Mouse (Mus musculus): ENCODE measurements around the gene Ap2a2. TPM values are rescaled to one million over a fixed set of nuclear protein-coding genes. Genes with fewer than 3 reads are reported as not detected.
"Not testable (repeated sequence)": the region's sequence is repeated elsewhere in the genome, so short reads cannot be mapped to it uniquely, and the experiment has no call there.

Gene Ap2a2
- polyA plus RNA-seq, 1 experiment from 2014 or later = 72.4 TPM

GRCm38 (mm10) chr7:141584048-141584841 is 22.3 kb downstream of the Ap2a2 start:
- peaks cover 11% of the 10 kb centered on the region for H3K36me3 ChIP-seq (ENCODE audit: control insufficient read depth, insufficient read depth, low read length)
- no peaks in the 10 kb centered on the region for H3K9me3 ChIP-seq (replicated peaks; ENCODE audit: control insufficient read depth, low read length)
- DNase-seq (ENCODE audit: low spot score) (no peak), ATAC-seq (no peak)
- no peak overlapping the region for H3K4me2 ChIP-seq (ENCODE audit: low read length)
- H3K27me3 ChIP-seq (replicated peaks; ENCODE audit: control insufficient read depth, insufficient read depth, low read length) = no peaks in the 10 kb centered on the region
- no peak overlapping the region for H3K4me3 ChIP-seq (ENCODE audit: low read depth, low read length)
- 93% methylated on average over 4 of the region's 5 CpGs for WGBS
- H3K9ac ChIP-seq (ENCODE audit: low read length) = no peak overlapping the region
- no peaks in the 10 kb centered on the region for H3K4me1 ChIP-seq (ENCODE audit: control insufficient read depth, insufficient read depth, low read length)
- H3K27ac ChIP-seq (ENCODE audit: low read depth, low read length) = no peak overlapping the region

- ATAC-seq = no peak
- no peaks in the 10 kb centered on the region for H3K9me3 ChIP-seq (replicated peaks; ENCODE audit: control insufficient read depth, low read length)
- no peak overlapping the region for H3K4me2 ChIP-seq (ENCODE audit: low read length)
- DNase-seq (ENCODE audit: low spot score) = no peak
- H3K4me1 ChIP-seq (ENCODE audit: control insufficient read depth, insufficient read depth, low read length) = no peaks in the 10 kb centered on the region
- H3K4me3 ChIP-seq (ENCODE audit: low read depth, low read length) = no peak overlapping the region
- peaks cover 18% of the 10 kb centered on the region for H3K36me3 ChIP-seq (ENCODE audit: control insufficient read depth, insufficient read depth, low read length)
- 84% methylated on average over 4 of the region's 4 CpGs for WGBS
- H3K27me3 ChIP-seq (replicated peaks; ENCODE audit: control insufficient read depth, insufficient read depth, low read length) = no peaks in the 10 kb centered on the region
- H3K27ac ChIP-seq (ENCODE audit: low read depth, low read length) = no peak overlapping the region
- no peak overlapping the region for H3K9ac ChIP-seq (ENCODE audit: low read length)
Observed at GRCm38 (mm10) chr7:141585288-141585687, 23.3 kb downstream of the Ap2a2 start.

- H3K36me3 ChIP-seq (ENCODE audit: control insufficient read depth, insufficient read depth, low read length) = peaks cover 24% of the 10 kb centered on the region
- H3K9me3 ChIP-seq (replicated peaks; ENCODE audit: control insufficient read depth, low read length) = no peaks in the 10 kb centered on the region
- H3K27ac ChIP-seq (ENCODE audit: low read depth, low read length) = no peak overlapping the region
- WGBS = 75% methylated on average over 1 of the region's 1 CpGs
- no peak overlapping the region for H3K9ac ChIP-seq (ENCODE audit: low read length)
- no peaks in the 10 kb centered on the region for H3K4me1 ChIP-seq (ENCODE audit: control insufficient read depth, insufficient read depth, low read length)
- no peak overlapping the region for H3K4me3 ChIP-seq (ENCODE audit: low read depth, low read length)
- no peak for ATAC-seq
- no peak for DNase-seq (ENCODE audit: low spot score)
- no peaks in the 10 kb centered on the region for H3K27me3 ChIP-seq (replicated peaks; ENCODE audit: control insufficient read depth, insufficient read depth, low read length)
- H3K4me2 ChIP-seq (ENCODE audit: low read length) = no peak overlapping the region
Observed at GRCm38 (mm10) chr7:141585881-141586280, 23.9 kb downstream of the Ap2a2 start.

- ATAC-seq = no peak
- no peaks in the 10 kb centered on the region for H3K4me1 ChIP-seq (ENCODE audit: control insufficient read depth, insufficient read depth, low read length)
- no peak for DNase-seq (ENCODE audit: low spot score)
- no peak overlapping the region for H3K4me3 ChIP-seq (ENCODE audit: low read depth, low read length)
- no peaks in the 10 kb centered on the region for H3K9me3 ChIP-seq (replicated peaks; ENCODE audit: control insufficient read depth, low read length)
- H3K27ac ChIP-seq (ENCODE audit: low read depth, low read length) = no peak overlapping the region
- H3K4me2 ChIP-seq (ENCODE audit: low read length) = no peak overlapping the region
- no peaks in the 10 kb centered on the region for H3K27me3 ChIP-seq (replicated peaks; ENCODE audit: control insufficient read depth, insufficient read depth, low read length)
- 96% methylated on average over 6 of the region's 6 CpGs for WGBS
- H3K36me3 ChIP-seq (ENCODE audit: control insufficient read depth, insufficient read depth, low read length) = peaks cover 31% of the 10 kb centered on the region
- no peak overlapping the region for H3K9ac ChIP-seq (ENCODE audit: low read length)
Observed at GRCm38 (mm10) chr7:141588890-141589289, 26.9 kb downstream of the Ap2a2 start.

- H3K4me1 ChIP-seq (ENCODE audit: control insufficient read depth, insufficient read depth, low read length); H3K27ac ChIP-seq (ENCODE audit: low read depth, low read length); H3K27me3 ChIP-seq (replicated peaks; ENCODE audit: control insufficient read depth, insufficient read depth, low read length); H3K4me3 ChIP-seq (ENCODE audit: low read depth, low read length); H3K9me3 ChIP-seq (replicated peaks; ENCODE audit: control insufficient read depth, low read length); DNase-seq (ENCODE audit: low spot score); ATAC-seq; H3K9ac ChIP-seq (ENCODE audit: low read length); H3K4me2 ChIP-seq (ENCODE audit: low read length): not testable (repeated sequence)
- H3K36me3 ChIP-seq (ENCODE audit: control insufficient read depth, insufficient read depth, low read length) = peaks cover 29% of the 10 kb centered on the region
- 95% methylated on average over 5 of the region's 7 CpGs for WGBS
Observed at GRCm38 (mm10) chr7:141590249-141590648, 28.3 kb downstream of the Ap2a2 start.

- no peak overlapping the region for H3K4me3 ChIP-seq (ENCODE audit: low read depth, low read length)
- DNase-seq (ENCODE audit: low spot score) (no peak), ATAC-seq (no peak)
- no peak overlapping the region for H3K4me2 ChIP-seq (ENCODE audit: low read length)
- WGBS = 95% methylated on average over 8 of the region's 8 CpGs
- H3K27me3 ChIP-seq (replicated peaks; ENCODE audit: control insufficient read depth, insufficient read depth, low read length) = no peaks in the 10 kb centered on the region
- H3K9ac ChIP-seq (ENCODE audit: low read length) = no peak overlapping the region
- H3K27ac ChIP-seq (ENCODE audit: low read depth, low read length) = no peak overlapping the region
- peaks cover 28% of the 10 kb centered on the region for H3K36me3 ChIP-seq (ENCODE audit: control insufficient read depth, insufficient read depth, low read length)
- no peaks in the 10 kb centered on the region for H3K4me1 ChIP-seq (ENCODE audit: control insufficient read depth, insufficient read depth, low read length)
- H3K9me3 ChIP-seq (replicated peaks; ENCODE audit: control insufficient read depth, low read length) = no peaks in the 10 kb centered on the region
Observed at GRCm38 (mm10) chr7:141590959-141591358, 29.0 kb downstream of the Ap2a2 start.

- Histone ChIP-seq H3K9me3 (replicated peaks; ENCODE audit: control insufficient read depth, low read length) (no peaks in the 10 kb centered on the region), H3K4me2 (ENCODE audit: low read length) (no peak overlapping the region), H3K9ac (ENCODE audit: low read length) (no peak overlapping the region), H3K27me3 (replicated peaks; ENCODE audit: control insufficient read depth, insufficient read depth, low read length) (no peaks in the 10 kb centered on the region), H3K27ac (ENCODE audit: low read depth, low read length) (no peak overlapping the region), H3K4me1 (ENCODE audit: control insufficient read depth, insufficient read depth, low read length) (no peaks in the 10 kb centered on the region), H3K36me3 (ENCODE audit: control insufficient read depth, insufficient read depth, low read length) (peaks cover 29% of the 10 kb centered on the region), H3K4me3 (ENCODE audit: low read depth, low read length) (no peak overlapping the region)
- WGBS = 97% methylated on average over 1 of the region's 1 CpGs
- ATAC-seq = no peak
- DNase-seq (ENCODE audit: low spot score) = no peak
Observed at GRCm38 (mm10) chr7:141592096-141592495, 30.1 kb downstream of the Ap2a2 start.

- Histone ChIP-seq H3K4me3 (ENCODE audit: low read depth, low read length) (no peak overlapping the region), H3K36me3 (ENCODE audit: control insufficient read depth, insufficient read depth, low read length) (peaks cover 38% of the 10 kb centered on the region), H3K27me3 (replicated peaks; ENCODE audit: control insufficient read depth, insufficient read depth, low read length) (no peaks in the 10 kb centered on the region), H3K9ac (ENCODE audit: low read length) (no peak overlapping the region), H3K27ac (ENCODE audit: low read depth, low read length) (no peak overlapping the region), H3K4me1 (ENCODE audit: control insufficient read depth, insufficient read depth, low read length) (no peaks in the 10 kb centered on the region), H3K4me2 (ENCODE audit: low read length) (no peak overlapping the region), H3K9me3 (replicated peaks; ENCODE audit: control insufficient read depth, low read length) (no peaks in the 10 kb centered on the region)
- DNase-seq (ENCODE audit: low spot score) (no peak), ATAC-seq (no peak)
- 93% methylated on average over 6 of the region's 6 CpGs for WGBS
Observed at GRCm38 (mm10) chr7:141593056-141593455, 31.1 kb downstream of the Ap2a2 start.

GRCm38 (mm10) chr7:141596971-141597370 is 35.0 kb downstream of the Ap2a2 start:
- H3K27ac ChIP-seq (ENCODE audit: low read depth, low read length) = no peak overlapping the region
- H3K4me3 ChIP-seq (ENCODE audit: low read depth, low read length) = no peak overlapping the region
- no peak overlapping the region for H3K9ac ChIP-seq (ENCODE audit: low read length)
- no peaks in the 10 kb centered on the region for H3K4me1 ChIP-seq (ENCODE audit: control insufficient read depth, insufficient read depth, low read length)
- no peak overlapping the region for H3K4me2 ChIP-seq (ENCODE audit: low read length)
- no peak for ATAC-seq
- H3K27me3 ChIP-seq (replicated peaks; ENCODE audit: control insufficient read depth, insufficient read depth, low read length) = no peaks in the 10 kb centered on the region
- H3K9me3 ChIP-seq (replicated peaks; ENCODE audit: control insufficient read depth, low read length) = no peaks in the 10 kb centered on the region
- 92% methylated on average over 1 of the region's 1 CpGs for WGBS
- peaks cover 47% of the 10 kb centered on the region for H3K36me3 ChIP-seq (ENCODE audit: control insufficient read depth, insufficient read depth, low read length)
- DNase-seq (ENCODE audit: low spot score) = no peak

All from forebrain, embryonic 14.5 days (tissue).